Mouse (Mus musculus): ENCODE data around the gene Pank4.

DNA sequence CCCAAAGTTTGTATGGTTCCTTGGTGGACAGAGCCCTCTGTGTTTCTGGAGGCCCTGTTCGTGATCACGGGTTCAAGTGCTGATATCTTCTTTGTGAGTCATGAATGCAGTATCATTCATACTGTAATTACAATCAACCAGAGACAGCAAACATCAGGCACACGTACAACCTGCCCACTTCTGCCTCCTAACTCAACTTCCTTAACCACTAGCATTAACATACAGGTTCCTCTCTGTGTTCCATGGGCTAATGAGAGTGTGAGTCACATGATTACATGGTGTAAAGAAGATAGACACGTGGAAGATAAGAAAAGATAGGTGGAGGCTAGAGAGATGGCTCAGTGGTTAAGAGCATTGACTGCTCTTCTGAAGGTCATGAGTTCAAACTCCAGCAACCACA, 47.3 kb upstream of the Pank4 start:
- TF ChIP-seq SRF (IDR thresholded peaks at IDR 0.05; ENCODE audit: control insufficient read depth, insufficient read length, low read depth) (no peak), POLR2A (IDR thresholded peaks at IDR 0.05; ENCODE audit: insufficient read length, low read depth) (no peak), MYOG (IDR thresholded peaks at IDR 0.05; ENCODE audit: control insufficient read depth in 1 of 3, insufficient read depth in 1 of 3, insufficient read length in 2 of 3, low read depth in 2 of 3) (no peak), MAX (IDR thresholded peaks at IDR 0.05; ENCODE audit: low read depth) (no peak)
